Mouse (Mus musculus): Measurements from ENCODE around the gene Adora1. TPM values are rescaled to one million over a fixed set of nuclear protein-coding genes. Genes with fewer than 3 reads are reported as not detected.
"Not testable (repeated sequence)": the region's sequence is repeated elsewhere in the genome, so short reads cannot be mapped to it uniquely, and the experiment has no call there.

The Adora1 gene
- polyA plus RNA-seq, 1 experiment from 2014 or later = 3.2 TPM

- no peak overlapping the region for H3K27ac ChIP-seq
- ATAC-seq (ENCODE audit: low FRiP score, low read depth) = no peak
- no peak overlapping the region for H3K4me2 ChIP-seq (replicated peaks)
- peaks cover 9% of the 10 kb centered on the region for H3K9me3 ChIP-seq
- no peak overlapping the region for H3K4me3 ChIP-seq
- no peak overlapping the region for H3K9ac ChIP-seq
- no peaks in the 10 kb centered on the region for H3K36me3 ChIP-seq
- H3K27me3 ChIP-seq = no peaks in the 10 kb centered on the region
- H3K4me1 ChIP-seq = no peaks in the 10 kb centered on the region
- 81% methylated on average over 6 of the region's 6 CpGs for WGBS
These were observed 29.1 kb upstream of the Adora1 start for GRCm38 (mm10) chr1:134264341-134264740.

- H3K27me3 ChIP-seq; H3K4me1 ChIP-seq; H3K4me2 ChIP-seq (replicated peaks); H3K4me3 ChIP-seq; H3K36me3 ChIP-seq; H3K9ac ChIP-seq; ATAC-seq (ENCODE audit: low FRiP score, low read depth); H3K9me3 ChIP-seq; H3K27ac ChIP-seq: not testable (repeated sequence)
- 52% methylated on average over 1 of the region's 1 CpGs for WGBS
These were observed 14.4 kb upstream of the Adora1 start for GRCm38 (mm10) chr1:134249681-134250080.

DNA sequence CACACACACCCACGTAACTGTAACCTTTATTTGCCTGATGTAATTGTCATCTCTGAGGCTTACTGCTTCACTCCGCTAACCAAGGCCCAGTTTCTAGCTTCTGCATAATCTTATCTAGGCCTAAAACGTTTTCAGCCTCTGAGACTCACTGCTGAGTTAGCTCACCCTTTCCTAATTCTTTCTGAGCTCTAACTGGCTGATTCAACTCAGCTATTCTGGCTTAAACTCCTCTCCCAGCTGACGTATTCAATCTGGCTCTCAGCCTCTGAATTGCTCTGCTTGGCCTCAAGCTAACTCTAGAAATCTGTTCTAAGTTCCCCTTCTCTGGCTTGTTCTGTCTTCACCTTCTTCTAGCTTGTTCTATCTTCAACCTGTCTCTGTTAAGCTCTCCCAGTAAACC, 11.4 kb upstream of the Adora1 start:
- H3K36me3 ChIP-seq = no peaks in the 10 kb centered on the region
- no peak overlapping the region for H3K4me2 ChIP-seq (replicated peaks)
- H3K27me3 ChIP-seq = peaks cover 10% of the 10 kb centered on the region
- H3K4me3 ChIP-seq = no peak overlapping the region
- H3K9me3 ChIP-seq = no peaks in the 10 kb centered on the region
- no peak overlapping the region for H3K27ac ChIP-seq
- no peak overlapping the region for H3K9ac ChIP-seq
- peaks cover 9% of the 10 kb centered on the region; the same call in 1 of the 2 replicates for H3K4me1 ChIP-seq
- ATAC-seq (ENCODE audit: low FRiP score, low read depth) = no peak
- WGBS = 62% methylated on average over 4 of the region's 4 CpGs

DNA sequence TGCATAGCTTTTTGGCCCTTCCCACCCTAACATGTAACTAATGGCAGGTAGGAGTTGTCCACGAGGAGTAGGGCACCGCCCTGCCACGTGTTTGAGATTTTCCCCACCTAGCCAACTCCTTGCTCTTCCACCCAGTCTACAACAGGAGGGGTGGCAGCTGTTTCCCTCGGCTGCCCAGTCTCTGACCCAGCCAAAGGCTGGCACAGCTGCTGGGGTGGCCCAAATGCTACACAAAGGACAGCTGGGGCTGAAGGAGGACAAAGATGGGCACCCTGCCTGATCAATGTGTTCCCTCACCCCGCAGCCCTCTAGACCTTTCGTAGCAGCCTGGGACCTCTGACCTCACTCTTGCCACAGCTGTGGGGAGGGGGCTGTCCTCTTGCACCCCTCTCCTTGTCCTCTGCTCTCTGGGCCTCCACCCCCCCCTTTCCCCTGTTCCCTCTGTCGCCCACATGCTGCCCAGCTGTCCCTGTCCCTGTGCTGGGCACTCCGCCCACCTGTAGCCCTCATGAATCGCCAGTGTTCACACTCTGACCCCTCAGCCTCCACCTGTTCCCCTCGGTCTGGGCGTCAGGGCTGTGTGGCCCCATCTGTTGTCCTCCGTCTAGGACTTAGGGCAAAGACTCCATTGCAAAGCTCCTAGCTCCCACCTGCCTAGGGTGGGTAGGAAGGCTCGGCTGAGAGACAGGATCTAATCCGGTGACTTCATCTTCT, 9.9 kb upstream of the Adora1 start:
- no peak overlapping the region for H3K27ac ChIP-seq
- H3K4me3 ChIP-seq = no peak overlapping the region
- ATAC-seq (ENCODE audit: low FRiP score, low read depth) = peak; percentile 82
- peaks cover 9% of the 10 kb centered on the region; the same call in 1 of the 2 replicates for H3K4me1 ChIP-seq
- 0 out of 2 replicates have a peak overlapping the region, but pooled peaks have one; percentile 35 for H3K9ac ChIP-seq
- H3K4me2 ChIP-seq (replicated peaks) = no peak overlapping the region
- no peaks in the 10 kb centered on the region for H3K36me3 ChIP-seq
- H3K9me3 ChIP-seq = no peaks in the 10 kb centered on the region
- 72% methylated on average over 14 of the region's 14 CpGs for WGBS
- peaks cover 11% of the 10 kb centered on the region for H3K27me3 ChIP-seq

GRCm38 (mm10) chr1:134243948-134244914, 9.0 kb upstream of the Adora1 start:
- peaks cover 9% of the 10 kb centered on the region; the same call in 1 of the 2 replicates for H3K4me1 ChIP-seq
- H3K4me2 ChIP-seq (replicated peaks) = peak overlapping the region; percentile 62
- peak overlapping the region; percentile 27 for H3K4me3 ChIP-seq
- H3K9ac ChIP-seq = peak overlapping the region; percentile 57
- no peak overlapping the region for H3K27ac ChIP-seq
- 21% methylated on average over 35 of the region's 35 CpGs for WGBS
- H3K36me3 ChIP-seq = no peaks in the 10 kb centered on the region
- peak; percentile 75 for ATAC-seq (ENCODE audit: low FRiP score, low read depth)
- H3K27me3 ChIP-seq = peaks cover 14% of the 10 kb centered on the region
- no peaks in the 10 kb centered on the region for H3K9me3 ChIP-seq

GRCm38 (mm10) chr1:134243505-134243904, 8.3 kb upstream of the Adora1 start:
- Histone ChIP-seq H3K4me2 (replicated peaks) (peak overlapping the region; percentile 62), H3K4me1 (peaks cover 9% of the 10 kb centered on the region; the same call in 1 of the 2 replicates), H3K27ac (no peak overlapping the region), H3K9me3 (no peaks in the 10 kb centered on the region), H3K27me3 (peaks cover 17% of the 10 kb centered on the region), H3K9ac (no peak overlapping the region), H3K4me3 (no peak overlapping the region), H3K36me3 (no peaks in the 10 kb centered on the region)
- WGBS = 68% methylated on average over 6 of the region's 6 CpGs
- no peak for ATAC-seq (ENCODE audit: low FRiP score, low read depth)

DNA sequence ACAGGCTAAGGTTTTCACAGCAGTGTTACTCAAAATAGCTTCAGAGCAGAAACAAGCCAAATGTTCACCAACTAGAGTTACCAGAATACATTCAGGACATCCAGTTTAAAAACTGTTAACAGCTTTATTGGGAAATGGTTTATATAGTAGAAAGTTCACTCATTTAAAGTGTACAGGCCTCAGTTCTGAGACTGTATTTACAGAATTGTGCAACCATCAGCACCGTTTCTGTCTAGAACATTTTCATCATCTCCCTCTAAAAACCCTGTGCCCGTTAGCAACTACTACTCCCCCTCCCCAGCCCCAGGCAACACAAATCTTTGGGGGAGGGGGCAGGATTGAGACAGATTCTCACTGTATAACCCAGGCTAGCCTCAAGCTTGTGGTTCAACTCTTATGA, 7.1 kb upstream of the Adora1 start:
- no peak overlapping the region for H3K9ac ChIP-seq

DNA sequence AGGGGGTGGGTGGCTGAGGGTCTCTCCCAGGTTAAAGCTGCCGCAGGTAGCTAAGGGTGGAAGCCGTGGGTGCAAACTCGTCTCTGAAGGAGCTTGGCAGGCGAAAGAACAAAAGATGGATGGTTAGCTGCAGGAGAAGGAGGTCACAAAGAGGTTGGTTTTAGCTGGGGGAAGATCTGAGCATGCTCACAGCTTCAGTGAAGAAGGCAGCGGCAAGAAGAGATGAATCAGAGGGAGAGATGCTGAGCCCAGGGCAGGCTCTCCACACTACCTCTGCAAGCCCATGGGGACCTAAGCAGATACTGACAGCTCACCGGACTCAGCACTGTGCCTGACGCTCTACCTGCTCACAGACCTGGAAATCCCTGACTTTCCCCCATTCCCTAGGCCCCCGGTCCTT, 6.1 kb upstream of the Adora1 start:
- 75% methylated on average over 8 of the region's 8 CpGs for WGBS
- ATAC-seq (ENCODE audit: low FRiP score, low read depth) = no peak
- H3K27me3 ChIP-seq = peaks cover 32% of the 10 kb centered on the region
- no peaks in the 10 kb centered on the region for H3K9me3 ChIP-seq
- H3K27ac ChIP-seq = no peak overlapping the region
- peaks cover 9% of the 10 kb centered on the region; the same call in 1 of the 2 replicates for H3K4me1 ChIP-seq
- H3K36me3 ChIP-seq = no peaks in the 10 kb centered on the region
- no peak overlapping the region for H3K4me3 ChIP-seq
- H3K4me2 ChIP-seq (replicated peaks) = no peak overlapping the region
- no peak overlapping the region for H3K9ac ChIP-seq

More for the DNA sequence above, 7.1 kb upstream of the Adora1 start:
- Histone ChIP-seq H3K36me3 (no peaks in the 10 kb centered on the region), H3K4me1 (peaks cover 9% of the 10 kb centered on the region; the same call in 1 of the 2 replicates), H3K27me3 (peaks cover 22% of the 10 kb centered on the region), H3K4me3 (no peak overlapping the region), H3K4me2 (replicated peaks) (no peak overlapping the region), H3K27ac (no peak overlapping the region), H3K9me3 (no peaks in the 10 kb centered on the region)
- ATAC-seq (ENCODE audit: low FRiP score, low read depth) = no peak
- 59% methylated on average over 2 of the region's 2 CpGs for WGBS

- no peak overlapping the region for H3K27ac ChIP-seq
- no peaks in the 10 kb centered on the region for H3K36me3 ChIP-seq
- WGBS = 82% methylated on average over 9 of the region's 9 CpGs
- no peak overlapping the region for H3K4me2 ChIP-seq (replicated peaks)
- no peak for ATAC-seq (ENCODE audit: low FRiP score, low read depth)
- no peaks in the 10 kb centered on the region for H3K9me3 ChIP-seq
- peaks cover 38% of the 10 kb centered on the region for H3K27me3 ChIP-seq
- no peak overlapping the region for H3K9ac ChIP-seq
- peaks cover 9% of the 10 kb centered on the region; the same call in 1 of the 2 replicates for H3K4me1 ChIP-seq
- no peak overlapping the region for H3K4me3 ChIP-seq
These were observed 5.5 kb upstream of the Adora1 start for GRCm38 (mm10) chr1:134240701-134241100.

DNA sequence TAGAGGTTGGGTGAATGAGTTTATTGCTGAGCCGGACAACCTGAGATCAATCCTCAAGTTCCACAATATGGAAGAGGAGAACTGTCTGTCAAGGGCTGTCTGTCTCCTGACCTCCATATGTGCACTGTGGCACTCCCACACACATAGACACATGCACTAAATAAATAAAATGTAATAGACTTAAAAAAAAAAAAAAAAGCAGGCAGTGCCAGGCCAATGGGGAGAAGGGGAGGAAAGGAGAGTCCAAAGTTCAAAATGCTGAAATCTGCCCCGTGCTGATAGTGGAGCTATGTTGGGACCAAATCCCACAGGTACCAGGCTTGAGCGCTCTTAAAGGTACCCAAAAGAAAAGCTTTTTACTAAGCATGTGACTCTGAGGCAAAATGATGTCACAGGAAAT, 2.2 kb upstream of the Adora1 start:
- H3K27me3 ChIP-seq = peaks cover 65% of the 10 kb centered on the region
- H3K27ac ChIP-seq = no peak overlapping the region
- H3K36me3 ChIP-seq = no peaks in the 10 kb centered on the region
- H3K9ac ChIP-seq = no peak overlapping the region
- no peaks in the 10 kb centered on the region for H3K9me3 ChIP-seq
- H3K4me1 ChIP-seq = peaks cover 22% of the 10 kb centered on the region
- no peak for ATAC-seq (ENCODE audit: low FRiP score, low read depth)
- no peak overlapping the region for H3K4me2 ChIP-seq (replicated peaks)
- 74% methylated on average over 3 of the region's 3 CpGs for WGBS
- no peak overlapping the region for H3K4me3 ChIP-seq

DNA sequence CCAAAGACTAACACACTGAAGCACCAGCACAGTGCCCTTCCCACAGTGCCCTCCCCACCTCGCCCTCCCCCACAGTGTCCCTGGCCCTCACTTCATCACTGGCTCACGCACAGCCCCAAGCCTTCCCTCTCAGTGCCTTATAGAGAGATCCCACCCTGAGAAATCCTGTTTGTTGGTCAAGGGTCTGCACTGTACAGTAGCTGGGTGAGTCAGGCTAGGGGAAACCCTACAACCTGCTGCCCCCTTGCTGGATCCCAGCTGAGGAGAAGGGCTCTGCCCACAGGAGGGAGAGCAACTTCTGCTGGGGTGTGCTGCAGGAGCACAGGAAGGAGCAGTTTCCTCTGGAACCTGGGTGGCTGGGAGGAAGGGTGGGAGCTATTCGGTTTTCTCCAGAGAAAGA, 911 bp upstream of the Adora1 start:
- Histone ChIP-seq H3K27me3 (peaks cover 61% of the 10 kb centered on the region), H3K27ac (no peak overlapping the region), H3K4me1 (peaks cover 23% of the 10 kb centered on the region), H3K4me3 (no peak overlapping the region), H3K9ac (no peak overlapping the region), H3K9me3 (no peaks in the 10 kb centered on the region), H3K36me3 (no peaks in the 10 kb centered on the region), H3K4me2 (replicated peaks) (peak overlapping the region; percentile 95; the same call in 1 of the 2 replicates)
- 38% methylated on average over 3 of the region's 3 CpGs for WGBS
- ATAC-seq (ENCODE audit: low FRiP score, low read depth) = no peak

Data from limb, embryonic 13.5 days (tissue).